Mouse (Mus musculus) heart, postnatal 0 days (tissue): ENCODE data around the gene Dnal4.

ENCODE experiments used
- CTCF ChIP-seq: IDR thresholded peaks from 2 replicates; pipeline ENCODE4 v1.5.1; 2016; ENCODE audit warnings: antibody characterized with exemption, control low read depth, low read depth
- EP300 ChIP-seq: IDR thresholded peaks from 2 replicates; pipeline ENCODE4 v1.6.1; 2016; ENCODE audit warnings: antibody characterized with exemption, low read depth

DNA sequence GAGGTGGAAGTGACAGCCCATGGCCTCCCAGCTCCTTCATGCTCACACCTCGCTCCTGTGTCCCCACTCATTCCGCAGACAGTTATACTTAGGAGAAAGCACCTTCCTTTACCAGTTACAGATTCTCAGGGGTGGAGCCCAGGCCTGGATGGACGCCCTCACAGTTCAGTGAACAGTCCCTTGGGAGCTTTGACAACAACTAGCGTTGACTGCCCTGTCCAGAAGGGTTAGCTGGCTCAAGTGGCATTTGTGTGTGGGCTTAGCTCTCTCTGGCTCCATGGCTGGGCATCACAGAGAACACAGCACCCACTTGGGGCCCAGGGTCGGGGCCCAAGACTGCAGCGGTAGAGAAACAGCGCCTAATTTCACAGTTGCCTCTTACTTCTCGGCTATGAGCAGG lies 43.3 kb downstream of the Dnal4 start:
- no peak for TF ChIP-seq EP300
- no peak for TF ChIP-seq CTCF
